Mouse (Mus musculus) intestine, postnatal 0 days (tissue): ENCODE data around the gene Foxd2. TPM values are rescaled to one million over a fixed set of nuclear protein-coding genes. Genes with fewer than 3 reads are reported as not detected.

Source experiments
- ATAC-seq: fragments of 200-750 bp; cut with Nextera tagmentation; 2 replicates; pipeline ENCODE4 v1.8.0; 2017; ENCODE audit warnings: mild to moderate bottlenecking, moderate TSS enrichment, moderate library complexity
- H3K27ac ChIP-seq: fragments of 300-500 bp; sonication (generic); 2 replicates; pipeline ENCODE4 v1.5.1; 2014; ENCODE audit warnings: mild to moderate bottlenecking, low read depth, low read length, moderate library complexity
- H3K27me3 ChIP-seq: fragments of 300-500 bp; sonication (generic); replicated peaks from 2 replicates; pipeline ENCODE4 v1.6.1; 2014; ENCODE audit warnings: low read length, mixed read lengths; ENCODE audit not compliant: control insufficient read depth, insufficient read depth
- H3K36me3 ChIP-seq: fragments of 300-500 bp; sonication (generic); 2 replicates; pipeline ENCODE4 v1.6.1; 2014; ENCODE audit warnings: mild to moderate bottlenecking, moderate library complexity; ENCODE audit not compliant: control insufficient read depth, insufficient read depth
- H3K4me1 ChIP-seq: fragments of 300-500 bp; sonication (generic); replicated peaks from 2 replicates; pipeline ENCODE4 v1.6.1; 2014; ENCODE audit warnings: antibody characterized with exemption, low read length, mixed read lengths; ENCODE audit not compliant: control insufficient read depth, insufficient read depth
- H3K4me2 ChIP-seq: fragments of 300-500 bp; sonication (generic); replicated peaks from 2 replicates; pipeline ENCODE4 v1.6.1; 2014; ENCODE audit warnings: low read depth, mild to moderate bottlenecking, moderate library complexity
- H3K4me3 ChIP-seq: fragments of 300-500 bp; sonication (generic); 2 replicates; pipeline ENCODE4 v1.5.1; 2014; ENCODE audit warnings: low read depth, low read length
- H3K9ac ChIP-seq: fragments of 300-500 bp; sonication (generic); 2 replicates; pipeline ENCODE4 v1.6.1; 2014; ENCODE audit warnings: mild to moderate bottlenecking, low read depth, low read length
- H3K9me3 ChIP-seq: fragments of 300-500 bp; sonication (generic); 2 replicates; pipeline ENCODE4 v1.6.1; 2016; ENCODE audit warnings: mixed run types; ENCODE audit not compliant: control insufficient read depth
- CTCF ChIP-seq: sonication (generic); IDR thresholded peaks from 2 replicates; pipeline ENCODE4 v1.5.1; 2016; ENCODE audit warnings: low read depth, mild to moderate bottlenecking, control low read depth, antibody characterized with exemption, moderate library complexity
- WGBS: fragments of 180-500 bp; shearing (Covaris S2); extraction: QIAGEN DNeasy Blood & Tissue Kit; methylation state at CpG from one replicate; pipeline ENCODE4 v1.1.7; 2014; 5-methylcytosine and 5-hydroxymethylcytosine counted together
- polyA plus RNA-seq: library from polyadenylated mRNA; unstranded; fragments of >200 nt; fragmentation: Nextera tagmentation; extraction: Ambion mirVana; gene quantifications from 2 replicates; pipeline ENCODE4 v1.2.1, GENCODE M21; 2015

The Foxd2 gene
- polyA plus RNA-seq, 1 experiment from 2014 or later, result 0.50 TPM

DNA sequence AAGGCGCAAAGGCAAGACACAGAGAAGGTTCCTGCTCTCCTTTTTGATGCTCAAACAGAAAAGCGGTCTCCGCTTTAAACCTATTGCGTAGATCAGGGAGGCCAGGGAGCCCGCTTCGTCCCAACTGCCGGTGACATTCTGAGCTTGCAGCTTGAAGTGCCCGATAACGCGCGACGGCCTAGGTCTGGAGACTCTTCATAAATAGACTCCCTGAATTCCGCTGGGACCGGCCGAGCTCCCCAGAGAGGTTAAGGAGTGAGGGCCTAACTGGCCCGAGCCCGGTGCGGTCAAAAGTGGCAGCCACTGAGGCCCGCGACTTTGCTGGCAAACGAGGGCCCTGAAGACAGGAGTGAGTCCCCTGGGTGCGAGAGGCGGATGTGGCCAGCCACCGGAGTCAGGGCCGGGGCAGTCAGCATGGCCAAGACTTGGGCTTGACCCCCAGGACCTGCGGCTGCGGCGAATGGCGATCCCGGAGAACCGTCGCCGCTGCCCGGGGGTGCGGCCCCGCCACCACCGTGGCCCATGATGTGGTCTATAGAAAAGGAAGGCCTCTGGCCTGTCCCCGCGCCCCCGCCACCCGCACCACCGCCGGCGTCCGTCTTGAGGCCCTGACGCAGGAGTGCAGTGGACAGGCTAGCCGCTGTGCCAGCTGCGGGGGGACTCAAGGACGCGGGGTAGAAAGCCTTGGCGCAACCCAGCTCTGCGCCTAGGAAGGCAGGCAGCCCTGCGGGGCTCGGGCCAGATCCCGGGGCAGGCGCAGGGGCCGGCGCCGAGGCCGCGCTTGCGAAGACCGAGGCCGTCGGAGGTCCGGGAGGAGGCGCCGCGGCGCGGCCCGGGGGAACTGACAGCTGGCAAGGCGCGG is 1.4 kb downstream of the Foxd2 start:
- peak overlapping the region; percentile 21; the same call in 1 of the 2 replicates for H3K27ac ChIP-seq
- peaks cover 99% of the 10 kb centered on the region for H3K27me3 ChIP-seq

GRCm38 (mm10) chr4:114905969-114906680 is 2.5 kb downstream of the Foxd2 start:
- Histone ChIP-seq H3K27ac (no peak overlapping the region), H3K27me3 (peaks cover 99% of the 10 kb centered on the region), H3K9me3 (no peaks in the 10 kb centered on the region), H3K4me2 (no peak overlapping the region), H3K36me3 (no peaks in the 10 kb centered on the region), H3K9ac (no peak overlapping the region), H3K4me3 (no peak overlapping the region), H3K4me1 (no peaks in the 10 kb centered on the region)
- TF ChIP-seq CTCF, result no peak
- 36% methylated on average over 10 of the region's 10 CpGs for WGBS
- ATAC-seq, result no peak

More for the DNA sequence above, 1.4 kb downstream of the Foxd2 start:
- no peaks in the 10 kb centered on the region for H3K36me3 ChIP-seq
- 3% methylated on average over 69 of the region's 74 CpGs for WGBS
- H3K4me3 ChIP-seq, result peak overlapping the region; percentile 58
- H3K4me2 ChIP-seq, result peak overlapping the region; percentile 91
- H3K9ac ChIP-seq, result peak overlapping the region; percentile 48; the same call in 1 of the 2 replicates
- H3K9me3 ChIP-seq, result no peaks in the 10 kb centered on the region
- no peak for ATAC-seq
- TF ChIP-seq CTCF, result no peak
- no peaks in the 10 kb centered on the region for H3K4me1 ChIP-seq

- H3K4me2 ChIP-seq, result no peak overlapping the region
- no peak for ATAC-seq
- no peaks in the 10 kb centered on the region for H3K36me3 ChIP-seq
- H3K4me3 ChIP-seq, result no peak overlapping the region
- H3K27me3 ChIP-seq, result peaks cover 99% of the 10 kb centered on the region
- WGBS, result 61% methylated on average over 3 of the region's 3 CpGs
- no peaks in the 10 kb centered on the region for H3K9me3 ChIP-seq
- H3K27ac ChIP-seq, result no peak overlapping the region
- no peaks in the 10 kb centered on the region for H3K4me1 ChIP-seq
- no peak for TF ChIP-seq CTCF
- no peak overlapping the region for H3K9ac ChIP-seq
Measured at GRCm38 (mm10) chr4:114905501-114905900, 3.2 kb downstream of the Foxd2 start.

GRCm38 (mm10) chr4:114903422-114903782 is 5.3 kb downstream of the Foxd2 start:
- no peak overlapping the region for H3K4me2 ChIP-seq
- 0 out of 2 replicates have a peak overlapping the region, but pooled peaks have one; percentile 26 for H3K4me3 ChIP-seq
- H3K27me3 ChIP-seq, result peaks cover 99% of the 10 kb centered on the region
- WGBS, result 8% methylated on average over 11 of the region's 11 CpGs
- ATAC-seq, result no peak
- no peaks in the 10 kb centered on the region for H3K36me3 ChIP-seq
- TF ChIP-seq CTCF, result no peak
- H3K9me3 ChIP-seq, result no peaks in the 10 kb centered on the region
- no peak overlapping the region for H3K27ac ChIP-seq
- H3K9ac ChIP-seq, result no peak overlapping the region
- H3K4me1 ChIP-seq, result no peaks in the 10 kb centered on the region

- H3K4me2 ChIP-seq, result 0 out of 2 replicates have a peak overlapping the region, but pooled peaks have one; percentile 43
- no peak for TF ChIP-seq CTCF
- peak overlapping the region; percentile 26 for H3K4me3 ChIP-seq
- peaks cover 99% of the 10 kb centered on the region for H3K27me3 ChIP-seq
- H3K36me3 ChIP-seq, result no peaks in the 10 kb centered on the region
- no peaks in the 10 kb centered on the region for H3K9me3 ChIP-seq
- 1% methylated on average over 39 of the region's 39 CpGs for WGBS
- ATAC-seq, result no peak
- H3K27ac ChIP-seq, result no peak overlapping the region
- H3K9ac ChIP-seq, result no peak overlapping the region
- H3K4me1 ChIP-seq, result no peaks in the 10 kb centered on the region
Measured at GRCm38 (mm10) chr4:114902641-114903421, 5.8 kb downstream of the Foxd2 start.
